Mouse (Mus musculus) kidney, adult 2 months (tissue): ENCODE measurements around the gene Arf4. TPM values are rescaled to one million over a fixed set of nuclear protein-coding genes. Genes with fewer than 3 reads are reported as not detected.
"Not testable (repeated sequence)": the region's sequence is repeated elsewhere in the genome, so short reads cannot be mapped to it uniquely, and the experiment has no call there.

ENCODE experiments used
- DNase-seq: peaks from one replicate; pipeline ENCODE4 v3.0.0; 2021
- H3K27ac ChIP-seq: fragments of 200-500 bp; 2 replicates; pipeline ENCODE4 v1.5.1; 2012; ENCODE audit warnings: low read depth, low read length, control low read depth, inconsistent platforms; ENCODE audit not compliant: insufficient read depth
- H3K27me3 ChIP-seq: fragments of 200-500 bp; replicated peaks from 2 replicates; pipeline ENCODE4 v1.6.1; 2012; ENCODE audit warnings: mild to moderate bottlenecking, moderate library complexity, low read length, inconsistent platforms; ENCODE audit not compliant: control insufficient read depth, insufficient read depth
- H3K36me3 ChIP-seq: fragments of 200-500 bp; 2 replicates; pipeline ENCODE4 v1.6.1; 2012; ENCODE audit warnings: mild to moderate bottlenecking, moderate library complexity, low read length, inconsistent platforms; ENCODE audit not compliant: control insufficient read depth, insufficient read depth
- H3K4me1 ChIP-seq: fragments of 200-500 bp; 2 replicates; pipeline ENCODE4 v1.6.1; 2011; ENCODE audit warnings: low read length; ENCODE audit not compliant: control insufficient read depth, insufficient read depth
- H3K4me3 ChIP-seq: fragments of 200-500 bp; 2 replicates; pipeline ENCODE4 v1.5.1; 2011; ENCODE audit warnings: mild to moderate bottlenecking, low read depth, low read length, control low read depth; ENCODE audit not compliant: insufficient read depth
- CTCF ChIP-seq: fragments of 200-500 bp; conservative IDR thresholded peaks from 2 replicates; pipeline ENCODE4 v1.5.1; 2011; ENCODE audit warnings: low read depth, mild to moderate bottlenecking, control low read depth, low read length, moderate library complexity, mixed read lengths; ENCODE audit not compliant: insufficient read depth, insufficient read length
- POLR2A ChIP-seq: fragments of 200-500 bp; IDR thresholded peaks from one replicate; pipeline ENCODE4 v1.6.1; 2011; ENCODE audit warnings: low read depth, low read length, control low read depth
- WGBS: fragments of 180-500 bp; shearing (Covaris S2); methylation state at CpG from one replicate; pipeline ENCODE4 v1.1.7; 2018; 5-methylcytosine and 5-hydroxymethylcytosine counted together
- polyA plus RNA-seq: library from polyadenylated mRNA; depleted of rRNA; stranded (reverse); fragments of >200 nt; gene quantifications from 2 replicates; pipeline ENCODE4 v1.2.3, GENCODE M21; 2012

Arf4 gene
- polyA plus RNA-seq, 1 experiment = 96.1 TPM

- no peak overlapping the region for H3K27ac ChIP-seq
- no peaks in the 10 kb centered on the region for H3K4me1 ChIP-seq
- no peak overlapping the region for H3K4me3 ChIP-seq
- TF ChIP-seq CTCF (no peak), POLR2A (no peak)
- no peak for DNase-seq
- H3K36me3 ChIP-seq = peaks cover 6% of the 10 kb centered on the region
- WGBS = 49% methylated on average over 3 of the region's 3 CpGs
- no peaks in the 10 kb centered on the region for H3K27me3 ChIP-seq
These were observed 24.1 kb downstream of the Arf4 start for GRCm38 (mm10) chr14:26662016-26662415.

DNA sequence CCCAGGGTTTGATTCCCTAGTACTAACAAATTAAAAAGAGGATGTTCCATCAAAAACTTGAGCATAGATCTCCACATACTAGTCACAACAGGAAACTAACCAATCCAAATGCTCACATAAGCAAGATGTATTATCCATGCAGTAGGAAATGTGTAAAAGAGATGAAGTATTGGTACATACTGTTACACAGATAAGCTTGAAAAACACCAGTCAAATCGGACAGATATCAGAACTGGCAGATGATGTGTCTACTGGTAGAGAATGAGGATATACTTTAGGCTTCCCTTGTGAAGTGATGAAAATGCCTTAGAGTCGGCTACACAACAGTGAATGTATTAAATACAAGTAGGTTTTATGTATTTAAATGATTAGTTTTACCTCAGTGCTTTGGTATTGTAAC is 24.6 kb downstream of the Arf4 start:
- no peak for TF ChIP-seq POLR2A
- no peak for TF ChIP-seq CTCF
- H3K27ac ChIP-seq = no peak overlapping the region
- H3K36me3 ChIP-seq = peaks cover 5% of the 10 kb centered on the region
- no peaks in the 10 kb centered on the region for H3K27me3 ChIP-seq
- DNase-seq = no peak
- no peak overlapping the region for H3K4me3 ChIP-seq
- no peaks in the 10 kb centered on the region for H3K4me1 ChIP-seq
- 85% methylated on average over 2 of the region's 2 CpGs for WGBS

DNA sequence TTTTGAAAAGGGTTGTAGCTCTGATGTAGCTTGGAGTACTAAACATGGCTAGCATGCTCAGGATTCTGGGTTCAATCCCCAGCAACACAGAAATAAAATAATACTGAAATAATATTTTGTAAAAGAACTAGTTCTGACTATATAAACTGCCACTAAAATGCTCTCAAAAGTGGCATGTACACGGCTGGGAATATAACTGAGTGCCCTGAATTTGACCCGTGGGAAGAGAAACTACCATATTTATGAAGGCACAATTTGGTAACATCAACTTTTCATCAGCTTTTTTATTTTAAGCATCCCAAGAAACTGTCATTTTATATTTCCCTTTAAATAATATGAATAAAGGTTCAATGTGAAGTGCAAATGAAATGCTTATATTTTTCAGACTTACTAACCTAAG is 26.0 kb downstream of the Arf4 start:
- WGBS = 81% methylated on average over 2 of the region's 2 CpGs
- TF ChIP-seq POLR2A = no peak
- TF ChIP-seq CTCF = no peak
- DNase-seq = no peak
- H3K27ac ChIP-seq = no peak overlapping the region
- H3K4me1 ChIP-seq = peaks cover 4% of the 10 kb centered on the region; the same call in 1 of the 2 replicates
- peaks cover 5% of the 10 kb centered on the region for H3K36me3 ChIP-seq
- no peak overlapping the region for H3K4me3 ChIP-seq
- H3K27me3 ChIP-seq = no peaks in the 10 kb centered on the region

- peak overlapping the region; percentile 96 for H3K4me3 ChIP-seq
- TF ChIP-seq CTCF = no peak
- no peak for TF ChIP-seq POLR2A
- H3K27ac ChIP-seq = 0 out of 2 replicates have a peak overlapping the region, but pooled peaks have one; percentile 56
- peaks cover 4% of the 10 kb centered on the region; the same call in 1 of the 2 replicates for H3K4me1 ChIP-seq
- DNase-seq = no peak
- H3K27me3 ChIP-seq = no peaks in the 10 kb centered on the region
- H3K36me3 ChIP-seq = peaks cover 5% of the 10 kb centered on the region; the same call in 1 of the 2 replicates
- 19% methylated on average over 6 of the region's 6 CpGs for WGBS
These were observed 30.1 kb downstream of the Arf4 start for GRCm38 (mm10) chr14:26667991-26668370.

GRCm38 (mm10) chr14:26668371-26669291 is 30.8 kb downstream of the Arf4 start:
- DNase-seq = peak; percentile 29
- H3K4me3 ChIP-seq = peak overlapping the region; percentile 96
- peaks cover 4% of the 10 kb centered on the region; the same call in 1 of the 2 replicates for H3K4me1 ChIP-seq
- no peaks in the 10 kb centered on the region for H3K27me3 ChIP-seq
- H3K36me3 ChIP-seq = peaks cover 5% of the 10 kb centered on the region; the same call in 1 of the 2 replicates
- TF ChIP-seq CTCF (no peak), POLR2A (no peak)
- under 1% methylated on average over 72 of the region's 73 CpGs for WGBS
- peak overlapping the region; percentile 56 for H3K27ac ChIP-seq

DNA sequence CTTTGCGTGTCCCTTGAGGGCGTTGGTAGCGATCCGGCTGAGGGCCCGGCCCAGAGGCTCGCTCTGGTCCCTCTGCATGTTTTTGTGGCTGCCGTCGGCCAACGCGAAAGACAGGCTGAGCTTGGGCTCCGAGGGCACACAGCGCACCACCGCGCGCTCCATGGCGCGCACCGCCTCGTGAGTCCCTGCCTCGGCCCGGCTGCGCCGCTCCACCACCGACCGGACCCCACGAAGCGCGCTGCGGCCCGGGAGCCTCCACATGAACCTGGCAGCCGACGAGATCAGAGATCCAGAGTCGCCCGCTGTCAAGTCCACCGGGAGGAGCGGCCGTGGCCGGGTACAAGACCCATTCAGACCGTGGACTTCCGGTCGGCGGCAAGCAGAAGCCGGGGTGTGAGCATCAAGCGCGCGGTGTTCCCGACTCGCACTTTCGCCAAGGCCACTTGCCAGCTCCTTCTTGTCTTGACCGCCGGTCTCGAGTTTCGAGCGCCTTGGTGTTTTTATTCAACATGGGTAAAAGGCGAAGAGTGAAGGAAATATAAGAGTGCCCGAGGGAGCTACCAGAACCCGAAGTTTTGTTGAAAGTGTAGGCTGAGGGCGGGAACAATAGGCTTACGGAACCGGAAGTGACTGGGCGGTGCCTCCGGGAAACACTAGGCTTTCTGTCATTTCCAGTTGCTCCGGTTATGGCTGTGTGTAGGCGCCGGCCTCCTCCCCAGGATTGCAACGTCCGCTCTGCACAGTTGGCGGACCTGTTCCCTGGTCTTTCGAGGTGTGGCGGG is 31.6 kb downstream of the Arf4 start, which contains the start of gene Pde12:
Gene Pde12 (minus strand): TSS at position 592 of the 782 bp plus-strand sequence.
- Histone ChIP-seq H3K36me3 (peaks cover 4% of the 10 kb centered on the region; the same call in 1 of the 2 replicates), H3K4me3 (peak within 1 kb of the TSS; percentile 96), H3K4me1 (peaks cover 4% of the 10 kb centered on the region; the same call in 1 of the 2 replicates), H3K27me3 (no peaks in the 10 kb centered on the region), H3K27ac (peak within 1 kb of the TSS; percentile 99)
- TF ChIP-seq POLR2A (peak; percentile 80), CTCF (no peak)
- DNase-seq = peak; percentile 95
- under 1% methylated on average over 70 of the region's 70 CpGs for WGBS

GRCm38 (mm10) chr14:26670964-26671363 is 33.1 kb downstream of the Arf4 start:
- Histone ChIP-seq H3K27ac (no peak overlapping the region), H3K4me1 (peaks cover 7% of the 10 kb centered on the region; the same call in 1 of the 2 replicates), H3K36me3 (0 out of 2 replicates have a peak, but pooled peaks cover 1% of the 10 kb centered on the region), H3K27me3 (no peaks in the 10 kb centered on the region), H3K4me3 (no peak overlapping the region)
- TF ChIP-seq CTCF (no peak), POLR2A (no peak)
- no peak for DNase-seq

DNA sequence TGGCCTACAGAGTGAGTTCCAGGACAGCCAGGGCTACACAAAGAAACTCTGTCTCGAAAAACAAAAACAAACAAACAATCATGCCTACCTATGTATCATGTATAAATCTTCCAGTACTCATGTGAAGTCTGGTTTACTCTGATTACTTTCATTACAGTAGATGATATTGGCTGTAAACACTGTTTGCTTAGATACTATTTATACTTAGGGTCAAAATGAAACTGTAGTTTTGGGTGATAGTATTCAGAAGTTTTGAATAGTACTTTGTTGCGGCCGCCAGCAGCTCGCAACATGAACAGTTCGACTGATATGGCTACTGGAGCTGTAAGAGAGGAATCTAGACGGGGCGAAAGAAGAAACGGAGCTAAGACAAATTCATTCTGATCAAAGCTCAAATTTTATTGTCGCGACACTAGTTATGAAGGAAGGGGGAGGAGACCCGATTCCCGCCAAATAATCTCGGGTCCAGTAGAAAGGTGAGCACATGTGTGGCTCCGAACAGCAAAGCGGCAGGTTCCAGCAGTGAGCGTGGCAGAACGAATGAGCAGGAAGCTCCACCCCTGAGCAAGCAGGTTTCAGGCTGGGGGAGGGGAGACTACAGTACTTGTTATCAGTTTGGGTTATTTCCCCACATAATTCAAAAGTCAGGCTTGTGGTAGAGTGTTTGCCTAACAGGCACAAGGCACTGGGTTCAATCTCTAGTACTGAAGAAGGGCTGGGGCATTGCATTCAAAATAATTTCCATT is 34.2 kb downstream of the Arf4 start:
- H3K27me3 ChIP-seq, H3K27ac ChIP-seq, DNase-seq, H3K36me3 ChIP-seq, H3K4me3 ChIP-seq, H3K4me1 ChIP-seq: not testable (repeated sequence)
- WGBS = 63% methylated on average over 17 of the region's 17 CpGs

DNA sequence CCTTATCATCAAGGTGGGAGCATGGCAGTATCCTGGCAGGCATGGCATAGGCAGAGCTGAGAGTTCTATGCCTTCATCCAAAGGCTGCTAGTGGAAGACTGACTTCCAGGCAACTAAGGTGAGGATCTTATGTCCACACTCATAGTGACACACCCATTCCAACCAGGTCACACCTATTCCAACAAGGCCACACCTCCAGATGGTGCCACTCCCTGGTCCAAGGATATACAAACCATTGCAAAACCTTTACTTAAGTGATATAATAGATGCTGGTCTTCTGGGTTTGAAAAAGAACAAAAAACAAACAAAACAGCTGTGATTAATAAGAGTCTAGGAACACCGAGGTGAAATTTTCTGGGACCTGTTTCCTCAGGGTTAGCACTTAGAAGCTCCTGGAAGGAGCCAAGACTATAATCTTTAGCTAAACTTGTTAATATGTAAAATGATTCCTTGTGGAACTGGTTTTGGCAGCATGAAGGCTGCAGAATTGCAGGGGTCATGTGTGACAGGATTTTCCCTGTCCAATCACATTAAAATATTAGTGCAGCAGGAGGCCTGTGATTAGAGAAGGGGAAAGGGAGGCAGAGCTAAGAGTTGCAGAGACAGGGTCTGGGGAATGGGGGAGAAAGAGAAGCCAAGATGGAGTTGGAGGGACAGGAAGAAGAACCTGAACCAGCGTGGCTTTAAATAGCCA is 36.7 kb downstream of the Arf4 start:
- H3K36me3 ChIP-seq, H3K4me1 ChIP-seq, H3K4me3 ChIP-seq, H3K27me3 ChIP-seq: not testable (repeated sequence)
- peak overlapping the region; percentile 69; the same call in 1 of the 2 replicates for H3K27ac ChIP-seq
- WGBS = 44% methylated on average over 2 of the region's 2 CpGs
- peak; percentile 71 for DNase-seq
